Mouse (Mus musculus): ENCODE measurements around the gene Pnpla1.

GRCm38 (mm10) chr17:28913940-28914339 is 55.7 kb downstream of the Pnpla1 start:
- TF ChIP-seq POLR2A (IDR thresholded peaks at IDR 0.05; ENCODE audit: low read depth, low read length) (no peak), CTCF (IDR thresholded peaks at IDR 0.05; ENCODE audit: extremely low read depth, insufficient read depth, insufficient read length, insufficient replicate concordance) (no peak)
